Mouse (Mus musculus) forebrain, embryonic 14.5 days (tissue): ENCODE results near the gene Adamtsl1. TPM values are rescaled to one million over a fixed set of nuclear protein-coding genes. Genes with fewer than 3 reads are reported as not detected.

Source experiments
- ATAC-seq: fragments of 200-750 bp; cut with Nextera tagmentation; 2 replicates; pipeline ENCODE4 v1.8.0; 2017; ENCODE audit warnings: mild to moderate bottlenecking, moderate library complexity
- DNase-seq: peaks from one replicate; pipeline ENCODE4 v3.0.0-alpha.2; 2015; ENCODE audit warnings: low spot score
- H3K27ac ChIP-seq: fragments of 300-500 bp; sonication (generic); 2 replicates; pipeline ENCODE4 v1.5.1; 2014; ENCODE audit warnings: low read depth, mild to moderate bottlenecking, control low read depth, low read length, moderate library complexity
- H3K27me3 ChIP-seq: fragments of 300-500 bp; sonication (generic); replicated peaks from 2 replicates; pipeline ENCODE4 v1.6.1; 2014; ENCODE audit warnings: low read length, control low read depth, mixed read lengths; ENCODE audit not compliant: control insufficient read depth, insufficient read depth
- H3K36me3 ChIP-seq: fragments of 300-500 bp; sonication (generic); 2 replicates; pipeline ENCODE4 v1.6.1; 2014; ENCODE audit warnings: low read length, control low read depth; ENCODE audit not compliant: control insufficient read depth, insufficient read depth
- H3K4me1 ChIP-seq: fragments of 300-500 bp; sonication (generic); 2 replicates; pipeline ENCODE4 v1.6.1; 2014; ENCODE audit warnings: antibody characterized with exemption, low read length, control low read depth; ENCODE audit not compliant: control insufficient read depth, insufficient read depth
- H3K4me2 ChIP-seq: fragments of 300-500 bp; sonication (generic); 2 replicates; pipeline ENCODE4 v1.6.1; 2014; ENCODE audit warnings: mild to moderate bottlenecking, control low read depth, low read length
- H3K4me3 ChIP-seq: fragments of 300-500 bp; sonication (generic); 2 replicates; pipeline ENCODE4 v1.5.1; 2014; ENCODE audit warnings: low read depth, low read length, control low read depth
- H3K9ac ChIP-seq: fragments of 300-500 bp; sonication (generic); 2 replicates; pipeline ENCODE4 v1.6.1; 2014; ENCODE audit warnings: mild to moderate bottlenecking, low read length, control low read depth, moderate library complexity
- H3K9me3 ChIP-seq: fragments of 300-500 bp; sonication (generic); replicated peaks from 2 replicates; pipeline ENCODE4 v1.6.1; 2016; ENCODE audit warnings: low read length, control low read depth, mixed read lengths; ENCODE audit not compliant: control insufficient read depth
- WGBS: fragments of 180-500 bp; shearing (Covaris S2); extraction: QIAGEN DNeasy Blood & Tissue Kit; methylation state at CpG from one replicate; pipeline ENCODE4 v1.1.7; 2014; 5-methylcytosine and 5-hydroxymethylcytosine counted together
- polyA plus RNA-seq: library from polyadenylated mRNA; unstranded; fragments of >200 nt; fragmentation: Nextera tagmentation; extraction: Ambion mirVana; gene quantifications from 2 replicates; pipeline ENCODE4 v1.2.1, GENCODE M21; 2014

The Adamtsl1 gene
- polyA plus RNA-seq, 1 experiment from 2014 or later: 2.2 TPM

DNA sequence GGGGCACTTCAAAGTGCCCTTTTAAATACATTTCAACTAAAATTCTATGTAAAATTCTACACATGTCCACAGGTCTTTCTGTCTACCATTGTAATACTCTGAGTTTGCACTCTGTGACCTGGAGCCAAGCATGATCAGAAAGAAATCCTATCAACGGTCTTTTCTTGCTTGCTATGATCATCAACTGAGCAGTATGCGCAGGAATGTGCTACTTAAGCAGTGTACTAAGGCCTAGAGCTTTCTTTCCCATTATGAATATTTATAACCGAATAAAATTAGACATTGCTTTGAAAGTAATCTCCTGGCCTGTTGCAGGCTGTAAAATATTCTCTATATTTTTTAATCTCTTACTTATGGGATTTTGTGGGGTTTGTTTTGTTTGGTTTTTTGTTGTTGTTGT, 248.7 kb downstream of the Adamtsl1 start:
- Histone ChIP-seq H3K36me3 (no peaks in the 10 kb centered on the region), H3K9me3 (no peaks in the 10 kb centered on the region), H3K4me1 (peaks cover 6% of the 10 kb centered on the region; the same call in 1 of the 2 replicates), H3K4me3 (no peak overlapping the region), H3K9ac (no peak overlapping the region), H3K27me3 (no peaks in the 10 kb centered on the region), H3K4me2 (no peak overlapping the region), H3K27ac (no peak overlapping the region)
- DNase-seq (no peak), ATAC-seq (peak; percentile 45)
- WGBS: 69% methylated on average over 3 of the region's 3 CpGs

DNA sequence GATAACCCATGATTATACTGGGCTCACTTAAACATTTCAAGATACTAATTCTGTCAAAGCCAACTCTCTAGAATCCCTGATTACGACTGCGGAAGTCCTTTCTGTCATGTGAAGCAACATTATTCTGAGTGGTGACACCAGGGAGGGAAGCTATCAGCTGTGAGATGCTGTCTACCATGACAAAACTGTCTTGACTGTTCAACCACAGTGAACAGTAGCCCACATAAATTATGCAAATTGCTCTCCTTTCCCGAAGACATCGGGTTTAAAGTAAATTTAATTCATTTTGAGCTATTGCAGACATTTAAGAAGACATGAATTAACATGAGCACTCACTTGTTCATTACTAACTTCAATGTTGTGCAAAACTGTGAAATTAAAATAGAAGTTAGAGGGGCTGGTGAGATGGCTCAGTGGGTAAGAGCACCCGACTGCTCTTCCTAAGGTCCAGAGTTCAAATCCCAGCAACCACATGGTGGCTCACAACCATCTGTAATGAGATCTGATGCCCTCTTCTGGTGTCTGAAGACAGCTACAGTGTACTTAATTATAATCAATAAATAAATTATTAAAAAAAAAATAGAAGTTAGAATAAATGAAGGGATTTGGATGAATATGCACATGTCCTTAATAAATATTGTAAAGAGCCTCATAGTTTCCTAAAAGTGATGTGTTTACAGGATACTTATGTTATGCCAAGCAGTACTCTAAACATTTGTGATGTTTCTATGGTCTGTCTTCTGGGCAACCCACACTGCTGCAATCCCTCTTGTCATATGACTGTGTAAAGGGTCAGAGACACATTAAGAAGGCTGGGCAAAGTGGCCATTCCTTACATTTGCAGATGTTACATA, 249.4 kb downstream of the Adamtsl1 start:
- Histone ChIP-seq H3K27me3 (no peaks in the 10 kb centered on the region), H3K4me2 (no peak overlapping the region), H3K9me3 (no peaks in the 10 kb centered on the region), H3K36me3 (no peaks in the 10 kb centered on the region), H3K27ac (no peak overlapping the region), H3K4me1 (peaks cover 10% of the 10 kb centered on the region; the same call in 1 of the 2 replicates), H3K9ac (no peak overlapping the region), H3K4me3 (no peak overlapping the region)
- ATAC-seq: peak; percentile 75
- 64% methylated on average over 5 of the region's 5 CpGs for WGBS
- DNase-seq: peak; percentile 60

DNA sequence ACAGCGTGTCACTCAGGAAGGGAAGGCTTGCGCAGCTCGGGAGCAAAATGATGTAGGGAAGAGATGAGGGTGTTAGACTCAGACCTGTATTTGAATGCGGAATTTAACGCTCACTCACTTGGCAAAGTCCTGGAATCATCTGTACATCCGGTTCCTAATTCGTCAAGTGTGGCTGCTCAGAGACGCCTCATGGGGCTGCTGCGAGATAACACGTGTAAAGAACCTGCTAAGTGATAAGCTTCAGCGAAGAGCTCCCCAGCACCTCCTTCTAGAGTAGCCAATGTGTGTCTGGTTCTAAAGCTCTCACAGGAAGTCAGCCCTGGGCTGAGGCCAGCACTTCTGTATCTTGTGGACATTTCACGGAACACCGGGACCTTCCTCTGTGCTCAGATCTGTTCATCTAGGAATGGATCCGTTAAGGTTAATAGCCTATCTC, 250.1 kb downstream of the Adamtsl1 start:
- WGBS: 80% methylated on average over 14 of the region's 14 CpGs
- Histone ChIP-seq H3K4me2 (no peak overlapping the region), H3K4me3 (no peak overlapping the region), H3K9me3 (no peaks in the 10 kb centered on the region), H3K9ac (no peak overlapping the region), H3K27me3 (no peaks in the 10 kb centered on the region), H3K4me1 (peaks cover 10% of the 10 kb centered on the region; the same call in 1 of the 2 replicates), H3K27ac (no peak overlapping the region), H3K36me3 (no peaks in the 10 kb centered on the region)
- ATAC-seq (no peak), DNase-seq (no peak)

DNA sequence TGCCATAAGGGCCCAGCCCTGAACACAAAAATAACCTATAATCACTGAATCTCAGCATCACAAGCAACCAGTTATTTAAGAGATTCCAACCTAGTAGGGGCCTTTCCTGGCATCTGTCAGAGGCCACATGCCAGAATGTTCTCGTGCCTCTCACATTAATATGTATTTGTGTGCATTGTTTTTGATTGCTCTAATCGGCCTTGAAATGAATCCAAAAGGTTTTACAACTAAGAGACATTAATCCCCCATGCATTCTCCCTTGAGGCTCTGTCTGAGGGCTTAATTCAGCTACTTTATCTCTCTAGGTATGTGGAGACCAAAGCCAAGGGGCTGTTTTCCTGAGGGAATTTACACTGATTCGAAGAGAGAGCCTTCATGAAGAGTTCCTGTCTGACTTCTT, 250.5 kb downstream of the Adamtsl1 start:
- H3K4me3 ChIP-seq: no peak overlapping the region
- H3K4me2 ChIP-seq: no peak overlapping the region
- DNase-seq (peak; percentile 51), ATAC-seq (no peak)
- no peak overlapping the region for H3K9ac ChIP-seq
- peaks cover 10% of the 10 kb centered on the region; the same call in 1 of the 2 replicates for H3K4me1 ChIP-seq
- WGBS: 10% methylated on average over 3 of the region's 3 CpGs
- H3K36me3 ChIP-seq: no peaks in the 10 kb centered on the region
- no peak overlapping the region for H3K27ac ChIP-seq
- no peaks in the 10 kb centered on the region for H3K9me3 ChIP-seq
- H3K27me3 ChIP-seq: no peaks in the 10 kb centered on the region

- 62% methylated on average over 6 of the region's 6 CpGs for WGBS
- H3K9ac ChIP-seq: no peak overlapping the region; the same call in 1 of the 2 replicates
- H3K36me3 ChIP-seq: no peaks in the 10 kb centered on the region
- no peaks in the 10 kb centered on the region for H3K9me3 ChIP-seq
- peak overlapping the region; percentile 23; the same call in 1 of the 2 replicates for H3K27ac ChIP-seq
- H3K4me2 ChIP-seq: no peak overlapping the region
- no peaks in the 10 kb centered on the region for H3K27me3 ChIP-seq
- no peak for DNase-seq
- no peak for ATAC-seq
- no peak overlapping the region for H3K4me3 ChIP-seq
- H3K4me1 ChIP-seq: peaks cover 10% of the 10 kb centered on the region; the same call in 1 of the 2 replicates
These were observed 253.7 kb downstream of the Adamtsl1 start for GRCm38 (mm10) chr4:85767666-85768065.

DNA sequence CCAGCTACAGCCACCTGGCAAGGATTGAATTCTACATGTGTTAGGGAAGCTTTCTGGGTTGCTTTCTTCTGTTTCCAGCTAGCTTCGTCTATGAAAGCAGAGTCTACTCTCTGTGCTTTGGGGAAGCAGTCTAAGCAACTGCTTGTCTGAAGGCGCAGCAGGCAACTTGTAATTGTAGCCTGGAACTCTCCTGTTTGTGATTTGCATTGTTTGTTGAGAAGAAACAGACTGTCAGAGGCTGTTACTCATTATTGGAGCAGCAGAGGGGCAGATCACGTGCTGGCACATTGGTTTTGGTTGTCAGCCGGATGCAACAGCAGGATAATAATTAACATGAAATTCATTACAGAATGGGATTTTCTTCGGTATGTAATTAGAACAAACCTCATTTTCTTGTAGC, 254.1 kb downstream of the Adamtsl1 start:
- Histone ChIP-seq H3K4me2 (no peak overlapping the region), H3K36me3 (no peaks in the 10 kb centered on the region), H3K27me3 (no peaks in the 10 kb centered on the region), H3K9ac (no peak overlapping the region; the same call in 1 of the 2 replicates), H3K27ac (peak overlapping the region; percentile 23; the same call in 1 of the 2 replicates), H3K9me3 (no peaks in the 10 kb centered on the region), H3K4me1 (peaks cover 10% of the 10 kb centered on the region; the same call in 1 of the 2 replicates), H3K4me3 (no peak overlapping the region)
- ATAC-seq (peak; percentile 84), DNase-seq (peak; percentile 82)
- 6% methylated on average over 5 of the region's 5 CpGs for WGBS

GRCm38 (mm10) chr4:85782511-85782910, 268.5 kb downstream of the Adamtsl1 start:
- Histone ChIP-seq H3K27ac (no peak overlapping the region), H3K27me3 (no peaks in the 10 kb centered on the region), H3K9ac (no peak overlapping the region), H3K9me3 (no peaks in the 10 kb centered on the region), H3K4me2 (no peak overlapping the region), H3K4me1 (peaks cover 12% of the 10 kb centered on the region), H3K36me3 (no peaks in the 10 kb centered on the region), H3K4me3 (no peak overlapping the region)
- 1% methylated on average over 5 of the region's 5 CpGs for WGBS
- peak; percentile 57 for ATAC-seq
- peak; percentile 58 for DNase-seq

DNA sequence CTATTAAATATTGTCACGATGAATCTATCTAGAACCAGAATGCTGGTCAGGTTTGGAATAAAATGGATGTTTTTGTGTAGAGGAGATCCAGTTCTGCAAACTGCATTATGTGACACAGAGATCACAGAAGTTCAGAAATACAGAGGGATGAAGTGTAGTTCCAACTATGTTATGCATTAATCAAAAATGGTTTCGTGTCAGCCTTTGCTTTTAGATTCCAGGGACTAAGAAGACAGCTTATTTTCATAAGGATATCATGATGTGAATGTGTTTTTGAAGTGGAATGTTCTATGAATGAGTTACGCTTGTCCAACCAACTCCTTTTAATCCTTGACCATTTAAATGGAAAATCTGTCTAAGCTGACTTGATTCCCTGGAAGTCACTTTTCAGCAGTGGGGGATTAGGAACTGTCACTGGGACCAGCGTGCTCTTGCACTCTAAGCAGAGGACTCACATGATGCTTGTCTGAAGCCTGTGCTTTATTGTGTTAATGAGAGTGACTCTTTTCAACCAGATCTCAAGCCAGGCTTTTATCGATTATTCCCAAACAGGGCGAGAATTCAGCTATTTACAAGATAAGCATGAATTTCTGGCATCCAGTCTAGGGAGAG, 269.9 kb downstream of the Adamtsl1 start:
- Histone ChIP-seq H3K27ac (no peak overlapping the region), H3K27me3 (no peaks in the 10 kb centered on the region), H3K4me1 (peaks cover 12% of the 10 kb centered on the region), H3K4me3 (no peak overlapping the region), H3K9me3 (no peaks in the 10 kb centered on the region), H3K9ac (no peak overlapping the region), H3K36me3 (no peaks in the 10 kb centered on the region), H3K4me2 (no peak overlapping the region)
- WGBS: 16% methylated on average over 6 of the region's 6 CpGs
- 0 out of 2 replicates have a peak, but pooled peaks have one; percentile 50 for ATAC-seq
- no peak for DNase-seq

DNA sequence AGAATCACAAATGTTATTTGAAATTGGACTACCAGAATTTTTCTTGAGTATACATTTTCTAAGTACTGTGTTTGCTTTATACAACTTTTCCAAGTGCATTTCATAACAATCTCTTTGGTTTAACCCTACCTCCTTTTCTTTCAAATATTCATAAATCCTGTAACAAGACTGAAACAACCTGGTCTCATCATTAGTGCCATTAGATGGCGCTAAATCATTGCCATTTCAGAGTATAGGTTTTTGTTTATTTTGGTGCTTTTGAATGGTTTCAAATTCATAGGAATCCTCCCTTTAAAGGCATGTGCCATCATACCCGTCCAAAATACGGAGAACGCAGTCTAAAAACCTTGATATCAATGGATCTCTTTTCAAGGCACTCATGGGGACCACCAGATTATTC, 270.5 kb downstream of the Adamtsl1 start:
- Histone ChIP-seq H3K9ac (no peak overlapping the region), H3K4me3 (no peak overlapping the region), H3K4me2 (no peak overlapping the region), H3K36me3 (no peaks in the 10 kb centered on the region), H3K9me3 (no peaks in the 10 kb centered on the region), H3K27ac (no peak overlapping the region), H3K27me3 (no peaks in the 10 kb centered on the region), H3K4me1 (peaks cover 12% of the 10 kb centered on the region)
- DNase-seq: no peak
- no peak for ATAC-seq
- 47% methylated on average over 4 of the region's 4 CpGs for WGBS
